Mouse (Mus musculus) stomach, postnatal 0 days (tissue): ENCODE measurements around the gene Myd88.

Source experiments
- CTCF ChIP-seq: IDR thresholded peaks from 2 replicates; pipeline ENCODE4 v1.5.1; 2016; ENCODE audit warnings: antibody characterized with exemption, low read depth, mild to moderate bottlenecking, moderate library complexity
- EP300 ChIP-seq: optimal IDR thresholded peaks from 2 replicates; pipeline ENCODE3; 2016; ENCODE audit warnings: antibody characterized with exemption

- TF ChIP-seq CTCF (no peak), EP300 (no peak)
Observed at GRCm38 (mm10) chr9:119309067-119309466, 32.1 kb downstream of the Myd88 start.
